ENCODE assay signal across 8 mouse cellular contexts in the genomic region with DNA sequence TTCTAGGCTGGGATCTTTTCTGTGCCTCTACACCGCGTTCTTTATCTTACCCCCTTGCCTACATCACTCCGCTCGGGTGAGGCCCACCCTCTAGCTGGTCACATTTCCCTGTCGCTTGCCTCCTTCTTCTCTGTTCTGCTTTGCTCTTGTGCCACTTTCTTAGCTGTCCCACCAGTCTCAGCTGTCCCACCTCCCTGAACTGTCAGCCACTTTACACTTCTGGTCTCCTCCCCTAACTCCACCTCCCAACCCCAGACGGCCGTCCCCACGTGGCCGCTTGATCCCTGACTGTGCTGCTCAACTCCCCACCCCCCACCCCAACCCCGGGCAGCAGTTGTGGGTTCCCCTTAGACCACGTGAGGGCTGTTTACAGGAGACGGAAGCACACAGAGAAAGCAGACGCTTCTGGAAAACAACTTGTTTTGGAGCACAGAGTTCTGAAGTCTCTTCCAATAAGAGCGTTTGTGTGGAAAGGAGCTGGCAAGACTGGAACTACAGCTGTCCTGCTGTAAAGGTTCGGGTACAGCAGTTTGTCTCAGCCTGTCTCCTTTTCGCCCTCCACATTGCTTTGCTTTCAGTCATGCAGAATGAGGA. TPM values are rescaled to one million over a fixed set of nuclear protein-coding genes. Genes with fewer than 3 reads are reported as not detected.
A peak's percentile ranks its signal among the peaks of the same experiment; 100 is the strongest.
DNase-seq lines count a peak whose midpoint lies in the region; ATAC-seq and TF ChIP-seq lines count a peak whose summit lies in the region.

A gene (plus strand): TSS at position 330 of the 594 bp plus-strand sequence.

- ATAC-seq in embryonic facial prominence, embryonic 12.5 days (ENCODE audit: insufficient number of reproducible peaks, insufficient read depth, low FRiP score, low TSS enrichment), result peak; percentile 32; the same call in 1 of the 2 replicates
- ATAC-seq in midbrain, embryonic 12.5 days (ENCODE audit: low FRiP score, low read depth), result peak; percentile 25

- peak within 1 kb of the TSS; percentile 71 for H3K9ac ChIP-seq in embryonic facial prominence, embryonic 12.5 days
- peak within 1 kb of the TSS; percentile 83 for H3K9ac ChIP-seq in midbrain, embryonic 12.5 days (replicated peaks)

- H3K27me3 ChIP-seq in embryonic facial prominence, embryonic 12.5 days, result no peaks in the 10 kb centered on the region
- H3K27me3 ChIP-seq in limb, embryonic 10.5 days (ENCODE audit: low read depth, poor library complexity, severe bottlenecking), result no peaks in the 10 kb centered on the region
- H3K27me3 ChIP-seq in midbrain, embryonic 12.5 days, result no peaks in the 10 kb centered on the region
- no peaks in the 10 kb centered on the region for H3K27me3 ChIP-seq in small intestine, adult 2 months (ENCODE audit: control insufficient read depth, insufficient read depth, low read length)

- no peak for TF ChIP-seq POLR2A in small intestine, adult 2 months (IDR thresholded peaks at IDR 0.05; ENCODE audit: low read depth, low read length)

- H3K4me2 ChIP-seq in embryonic facial prominence, embryonic 12.5 days (replicated peaks), result peak within 1 kb of the TSS; percentile 94
- peak within 1 kb of the TSS; percentile 94 for H3K4me2 ChIP-seq in midbrain, embryonic 12.5 days (replicated peaks)

- H3K36me3 ChIP-seq in embryonic facial prominence, embryonic 12.5 days, result peaks cover 25% of the 10 kb centered on the region
- peaks cover 28% of the 10 kb centered on the region for H3K36me3 ChIP-seq in limb, embryonic 10.5 days
- peaks cover 16% of the 10 kb centered on the region for H3K36me3 ChIP-seq in midbrain, embryonic 12.5 days
- peaks cover 3% of the 10 kb centered on the region; the same call in 1 of the 2 replicates for H3K36me3 ChIP-seq in small intestine, adult 2 months (ENCODE audit: control insufficient read depth, insufficient read depth, low read length)

- H3K4me1 ChIP-seq in embryonic facial prominence, embryonic 12.5 days, result peaks cover 17% of the 10 kb centered on the region; the same call in 1 of the 2 replicates
- H3K4me1 ChIP-seq in limb, embryonic 10.5 days, result peaks cover 19% of the 10 kb centered on the region
- H3K4me1 ChIP-seq in midbrain, embryonic 12.5 days, result peaks cover 21% of the 10 kb centered on the region
- H3K4me1 ChIP-seq in small intestine, adult 2 months (ENCODE audit: control insufficient read depth, insufficient read depth, insufficient read length, low read length), result peaks cover 3% of the 10 kb centered on the region; the same call in 1 of the 2 replicates

- TF ChIP-seq CTCF in small intestine, adult 2 months (IDR thresholded peaks at IDR 0.05; ENCODE audit: extremely low read depth, insufficient read length, insufficient replicate concordance, low read depth, low read length), result no peak

- 1% methylated on average over 16 of the region's 16 CpGs for WGBS in embryonic facial prominence, embryonic 12.5 days
- whole genome bisulfite sequencing in limb, embryonic 10.5 days, result under 1% methylated on average over 16 of the region's 16 CpGs
- WGBS in midbrain, embryonic 12.5 days, result under 1% methylated on average over 16 of the region's 16 CpGs
- WGBS in small intestine, adult 2 months, result under 1% methylated on average over 16 of the region's 16 CpGs

- peak within 1 kb of the TSS; percentile 93 for H3K27ac ChIP-seq in embryonic facial prominence, embryonic 12.5 days
- H3K27ac ChIP-seq in limb, embryonic 10.5 days, result peak within 1 kb of the TSS; percentile 82
- peak within 1 kb of the TSS; percentile 91 for H3K27ac ChIP-seq in midbrain, embryonic 12.5 days (replicated peaks)
- H3K27ac ChIP-seq in small intestine, adult 2 months (ENCODE audit: insufficient read depth, low read depth, low read length), result peak within 1 kb of the TSS; percentile 84

- H3K9me3 ChIP-seq in embryonic facial prominence, embryonic 12.5 days, result no peaks in the 10 kb centered on the region
- no peaks in the 10 kb centered on the region for H3K9me3 ChIP-seq in limb, embryonic 10.5 days (replicated peaks)
- no peaks in the 10 kb centered on the region for H3K9me3 ChIP-seq in midbrain, embryonic 12.5 days

- H3K4me3 ChIP-seq in embryonic facial prominence, embryonic 12.5 days, result peak within 1 kb of the TSS; percentile 80
- peak within 1 kb of the TSS; percentile 83 for H3K4me3 ChIP-seq in limb, embryonic 10.5 days
- peak within 1 kb of the TSS; percentile 76 for H3K4me3 ChIP-seq in midbrain, embryonic 12.5 days
- H3K4me3 ChIP-seq in small intestine, adult 2 months (ENCODE audit: low read depth, low read length), result peak within 1 kb of the TSS; percentile 82

- peak; percentile 81 for DNase-seq in 3134 (ENCODE audit: extremely low read depth, insufficient read length, low spot score)
- peak; percentile 81 for DNase-seq in adrenal gland, postnatal 25 days
- peak; percentile 99 for DNase-seq in heart, adult 11 months
- peak; percentile 80 for DNase-seq in kidney, adult 18-20 months
- peak; percentile 83 for DNase-seq in limb, embryonic 10.5 days (ENCODE audit: low spot score)

RNA-seq across cellular contexts. Expression of the gene that starts here (rescaled TPM):
- total RNA-seq in adrenal gland, postnatal 25 days (2021), result 74.0 and 81.1 TPM in 2 replicates
- 6.5 and 7.0 TPM in 2 replicates for polyA plus RNA-seq in embryonic facial prominence, embryonic 12.5 days (2016; fragmentation: Nextera tagmentation; extraction: Ambion mirVana)
- 7.0 and 9.1 TPM in 2 replicates for polyA plus RNA-seq in limb, embryonic 10.5 days (2016; fragmentation: Nextera tagmentation; extraction: Ambion mirVana)
- polyA plus RNA-seq in midbrain, embryonic 12.5 days (2016; fragmentation: Nextera tagmentation; extraction: Ambion mirVana), result 3.6 and 5.5 TPM in 2 replicates
- 7.4 and 20.5 TPM in 2 replicates for polyA plus RNA-seq in small intestine, adult 2 months (2012; rRNA removed)

Comparison
In these comparisons a context has a peak if more than half of its experiments do, and no peak if none do; other contexts are left out.
1. Peak in every context shown above with its lines: DNase-seq, ATAC-seq, H3K4me3 ChIP-seq and H3K27ac ChIP-seq.